Mouse (Mus musculus): Measurements from ENCODE around the gene Phykpl. TPM values are rescaled to one million over a fixed set of nuclear protein-coding genes. Genes with fewer than 3 reads are reported as not detected.
A peak's percentile ranks its signal among the peaks of the same experiment; 100 is the strongest.

The Phykpl gene
- 16.1 and 21.2 TPM in 2 replicates for total RNA-seq (2017)

- peak; percentile 77 for ATAC-seq (replicated peaks; ENCODE audit: low read depth, poor library complexity, severe bottlenecking)
Measured at GRCm38 (mm10) chr11:51584431-51585248, at the start of gene Phykpl. Gene Phykpl (plus strand): TSS chr11:51584757.

DNA sequence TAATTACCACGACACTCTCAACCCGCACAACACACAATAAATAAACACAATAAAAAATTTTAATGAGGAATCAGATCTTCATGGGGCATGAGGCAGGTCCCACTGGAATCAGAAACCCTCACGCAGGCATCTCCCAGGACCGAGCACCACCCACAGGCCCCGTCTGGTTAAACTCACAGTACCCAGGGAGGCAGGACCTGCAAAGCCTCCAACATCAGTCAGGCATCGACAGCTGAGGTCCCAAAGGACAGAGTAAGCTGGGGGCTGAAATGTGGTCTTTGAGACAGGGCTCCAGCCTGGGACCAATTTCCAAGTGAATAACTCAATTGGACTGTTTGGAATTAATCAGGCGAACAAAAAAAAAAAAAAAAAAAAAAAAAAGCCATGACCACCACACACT, 46.2 kb upstream of the Phykpl start:
- no peak for ATAC-seq (replicated peaks; ENCODE audit: low read depth, poor library complexity, severe bottlenecking)

DNA sequence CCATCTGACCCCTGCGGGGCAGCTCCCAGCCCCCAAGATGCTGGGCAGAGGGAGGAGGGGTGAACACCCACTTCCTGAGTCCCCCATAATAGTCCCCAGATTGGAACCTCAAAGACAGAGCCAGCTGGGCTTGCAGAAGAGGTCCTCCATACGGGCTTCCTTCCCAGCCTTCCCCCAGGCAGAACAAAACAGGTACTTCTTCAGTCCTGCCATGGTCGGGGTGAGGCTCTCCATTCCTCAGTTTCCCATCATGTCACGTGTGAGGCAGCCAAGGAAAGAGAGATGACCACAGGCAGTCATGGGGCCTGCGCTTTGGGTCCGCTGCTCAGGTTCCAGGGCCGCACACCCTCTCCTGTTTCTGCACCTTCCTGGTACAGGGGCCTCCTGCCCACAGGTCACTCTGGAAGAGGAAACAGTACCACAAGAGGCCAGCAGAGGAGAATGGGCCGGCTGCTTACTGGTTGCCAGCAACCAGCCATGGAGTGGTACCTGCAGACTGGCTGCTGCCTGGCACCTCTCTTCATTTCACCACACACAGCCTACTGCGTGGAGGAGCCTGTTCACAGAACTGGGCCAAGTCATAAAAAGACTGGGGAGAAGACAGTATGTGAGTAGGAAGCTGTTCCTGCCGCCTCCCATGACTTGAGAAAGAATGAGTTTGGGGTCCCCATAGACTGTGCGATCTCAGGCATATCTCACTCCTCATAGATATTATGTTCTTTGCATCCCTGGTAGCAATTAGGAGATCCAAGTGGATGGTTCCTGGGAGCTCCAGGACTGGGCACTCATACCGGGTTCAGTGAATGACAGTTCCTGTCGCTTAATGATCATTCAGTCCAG, 45.4 kb upstream of the Phykpl start:
- ATAC-seq (replicated peaks; ENCODE audit: low read depth, poor library complexity, severe bottlenecking) = peak; percentile 27

GRCm38 (mm10) chr11:51539759-51540282, 44.7 kb upstream of the Phykpl start:
- ATAC-seq (replicated peaks; ENCODE audit: low read depth, poor library complexity, severe bottlenecking) = peak; percentile 93

- no peak for ATAC-seq (replicated peaks; ENCODE audit: low read depth, poor library complexity, severe bottlenecking)
Measured at GRCm38 (mm10) chr11:51542424-51542823, 42.1 kb upstream of the Phykpl start.

DNA sequence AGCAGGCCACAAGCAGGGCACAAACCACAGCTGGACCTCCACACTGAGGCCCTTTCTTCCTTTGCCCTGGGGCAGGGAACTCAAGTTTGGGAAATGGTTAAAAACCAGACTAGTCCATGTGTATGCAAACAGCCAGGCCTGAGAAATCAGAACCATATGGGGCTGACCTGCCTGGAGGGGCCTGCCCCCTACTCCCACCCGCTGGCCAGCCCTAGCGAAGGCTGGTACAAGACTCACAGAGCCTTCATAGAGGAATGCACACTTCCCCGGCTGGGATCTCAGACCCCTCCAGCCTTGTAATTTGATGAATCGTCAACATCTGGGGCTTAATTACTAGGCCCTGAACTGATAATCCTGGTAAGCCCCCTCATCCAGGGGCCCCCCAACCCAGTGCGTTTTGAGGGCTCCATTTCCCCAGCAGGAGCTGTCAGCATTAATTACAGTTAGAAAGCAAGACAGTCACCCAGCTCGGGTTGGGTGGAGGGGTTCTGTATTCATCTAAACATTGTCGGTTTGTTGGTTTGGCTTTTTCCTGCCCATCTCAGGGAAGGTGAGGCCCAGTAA, 41.0 kb upstream of the Phykpl start:
- ATAC-seq (replicated peaks; ENCODE audit: low read depth, poor library complexity, severe bottlenecking) = no peak

DNA sequence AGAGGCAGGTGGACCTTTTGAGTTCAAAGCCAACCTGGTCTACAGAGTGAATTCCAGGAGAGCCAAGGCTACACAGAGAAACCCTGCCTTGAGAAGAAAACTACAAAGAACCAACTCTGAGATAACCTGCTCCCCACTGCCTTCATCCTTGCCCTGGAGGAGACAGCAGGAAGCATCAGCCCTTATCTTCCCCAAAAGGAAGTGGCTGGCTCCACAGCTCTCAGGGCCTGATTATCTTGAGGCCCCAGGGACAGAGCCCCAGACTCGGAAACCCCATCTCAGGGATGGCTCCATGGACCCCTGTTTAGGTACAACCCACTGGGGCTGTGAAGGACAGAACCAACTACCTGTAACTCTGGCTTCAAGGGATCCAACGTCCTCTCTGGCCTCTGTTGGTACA, 40.1 kb upstream of the Phykpl start:
- peak; percentile 76 for ATAC-seq (replicated peaks; ENCODE audit: low read depth, poor library complexity, severe bottlenecking)

- ATAC-seq (replicated peaks; ENCODE audit: low read depth, poor library complexity, severe bottlenecking) = no peak
Measured at GRCm38 (mm10) chr11:51545811-51546210, 38.7 kb upstream of the Phykpl start.

- peak; percentile 80 for ATAC-seq (replicated peaks; ENCODE audit: low read depth, poor library complexity, severe bottlenecking)
Measured at GRCm38 (mm10) chr11:51551253-51551652, 33.3 kb upstream of the Phykpl start.

GRCm38 (mm10) chr11:51552091-51552490, 32.5 kb upstream of the Phykpl start:
- ATAC-seq (replicated peaks; ENCODE audit: low read depth, poor library complexity, severe bottlenecking) = no peak

- no peak for ATAC-seq (replicated peaks; ENCODE audit: low read depth, poor library complexity, severe bottlenecking)
Measured at GRCm38 (mm10) chr11:51554590-51554989, 30.0 kb upstream of the Phykpl start.

GRCm38 (mm10) chr11:51555066-51555465, 29.5 kb upstream of the Phykpl start:
- ATAC-seq (replicated peaks; ENCODE audit: low read depth, poor library complexity, severe bottlenecking) = no peak

GRCm38 (mm10) chr11:51563276-51563675, 21.3 kb upstream of the Phykpl start:
- ATAC-seq (replicated peaks; ENCODE audit: low read depth, poor library complexity, severe bottlenecking) = no peak

DNA sequence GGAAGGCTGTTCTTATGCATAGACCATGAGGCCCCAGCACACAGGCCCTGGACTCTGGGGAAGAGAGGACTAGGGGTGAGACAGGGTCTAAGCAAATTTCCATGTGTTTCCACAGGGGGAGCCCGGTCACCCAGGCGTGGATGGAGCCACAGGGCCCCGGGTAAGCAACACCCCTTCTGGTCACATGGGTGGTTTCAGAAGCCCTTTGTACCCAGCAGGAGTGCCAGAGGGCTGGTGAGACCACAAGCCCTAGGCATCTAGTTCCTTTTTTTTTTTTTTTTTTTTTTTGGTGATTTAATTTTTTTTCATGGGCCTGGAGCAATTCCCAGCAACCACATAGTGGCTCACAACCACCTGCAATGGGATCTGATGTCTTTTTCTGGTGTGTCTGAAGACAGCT, 19.5 kb upstream of the Phykpl start:
- peak; percentile 100 for ATAC-seq (replicated peaks; ENCODE audit: low read depth, poor library complexity, severe bottlenecking)

- no peak for ATAC-seq (replicated peaks; ENCODE audit: low read depth, poor library complexity, severe bottlenecking)
Measured at GRCm38 (mm10) chr11:51565951-51566350, 18.6 kb upstream of the Phykpl start.

DNA sequence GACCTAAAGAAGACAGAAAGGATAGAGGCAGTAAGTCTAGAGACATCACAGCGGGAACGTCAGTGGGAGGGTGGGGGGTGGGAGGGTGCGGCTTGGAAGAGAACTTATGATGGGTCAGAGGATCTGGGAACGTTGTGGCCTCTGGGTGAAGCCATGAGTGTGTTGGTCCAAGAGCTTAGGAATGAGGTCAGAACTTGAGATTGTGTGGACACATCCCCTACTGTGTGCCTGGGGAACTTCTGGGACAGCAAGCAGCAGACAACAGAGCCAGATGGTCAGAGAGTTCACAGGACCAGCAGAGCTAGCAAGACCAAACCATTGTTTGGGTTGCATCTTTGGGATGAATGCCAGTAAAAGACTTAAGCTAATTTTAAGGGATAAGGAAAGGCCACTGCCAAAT, 15.8 kb upstream of the Phykpl start:
- no peak for ATAC-seq (replicated peaks; ENCODE audit: low read depth, poor library complexity, severe bottlenecking)

DNA sequence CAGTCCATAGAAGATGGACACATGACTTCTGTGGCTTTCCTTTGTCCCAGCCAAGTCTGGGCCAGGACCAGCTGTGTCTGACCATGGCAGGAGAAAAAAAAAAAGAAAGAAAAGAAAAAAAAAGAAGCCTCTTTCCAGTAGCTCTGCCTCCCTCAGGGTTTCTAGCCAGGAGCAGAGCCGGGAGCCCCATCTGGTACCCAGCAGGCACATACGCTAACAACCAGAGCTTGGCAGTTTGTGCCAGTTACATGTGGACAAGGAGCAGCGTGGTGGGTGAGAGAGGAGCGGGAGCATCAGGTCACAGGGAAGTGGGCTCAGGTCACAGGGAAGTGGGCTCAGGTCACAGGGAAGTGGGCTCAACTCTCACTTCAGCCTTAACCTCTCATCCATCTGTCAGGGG, 8.1 kb upstream of the Phykpl start:
- ATAC-seq (replicated peaks; ENCODE audit: low read depth, poor library complexity, severe bottlenecking) = no peak

DNA sequence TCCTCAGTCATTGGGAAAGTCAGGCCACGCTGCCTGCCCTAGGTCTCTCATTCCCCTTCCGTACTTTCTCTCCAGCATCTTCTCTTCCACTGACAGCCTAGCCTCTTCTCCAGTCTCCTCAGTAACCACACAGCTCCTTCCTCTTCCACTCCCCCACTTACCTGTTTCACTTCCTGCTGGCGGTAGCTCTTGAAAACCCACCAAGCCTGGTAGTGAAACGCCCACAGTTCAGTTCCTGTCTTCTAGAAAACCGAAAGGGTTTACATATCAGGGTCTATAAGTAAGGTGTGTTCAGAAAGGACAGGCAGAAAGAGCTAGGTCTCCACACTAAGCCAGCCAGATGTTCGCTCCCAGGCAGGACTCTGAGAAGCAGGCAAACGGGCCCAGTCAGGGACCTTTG, 7.0 kb upstream of the Phykpl start:
- ATAC-seq (replicated peaks; ENCODE audit: low read depth, poor library complexity, severe bottlenecking) = peak; percentile 64

DNA sequence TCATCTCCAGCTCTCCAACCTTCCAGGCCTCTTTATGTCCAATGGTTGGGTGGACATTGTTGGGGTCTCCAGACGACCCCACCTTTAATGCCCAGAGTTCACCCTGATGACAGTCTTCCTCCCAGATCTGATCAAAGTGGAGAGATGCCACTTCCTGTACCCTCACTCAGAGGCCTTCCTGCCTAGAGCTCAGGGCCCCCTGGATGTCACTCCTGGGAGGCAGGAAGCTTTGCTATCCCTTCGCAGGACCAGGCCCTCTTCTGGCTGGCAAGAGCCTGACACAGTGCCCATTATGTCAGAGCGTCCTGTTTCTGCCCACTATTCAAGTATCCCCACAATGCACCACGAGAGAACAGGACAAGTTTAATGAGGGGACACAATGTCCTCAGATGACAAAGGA, 5.5 kb upstream of the Phykpl start:
- no peak for ATAC-seq (replicated peaks; ENCODE audit: low read depth, poor library complexity, severe bottlenecking)

DNA sequence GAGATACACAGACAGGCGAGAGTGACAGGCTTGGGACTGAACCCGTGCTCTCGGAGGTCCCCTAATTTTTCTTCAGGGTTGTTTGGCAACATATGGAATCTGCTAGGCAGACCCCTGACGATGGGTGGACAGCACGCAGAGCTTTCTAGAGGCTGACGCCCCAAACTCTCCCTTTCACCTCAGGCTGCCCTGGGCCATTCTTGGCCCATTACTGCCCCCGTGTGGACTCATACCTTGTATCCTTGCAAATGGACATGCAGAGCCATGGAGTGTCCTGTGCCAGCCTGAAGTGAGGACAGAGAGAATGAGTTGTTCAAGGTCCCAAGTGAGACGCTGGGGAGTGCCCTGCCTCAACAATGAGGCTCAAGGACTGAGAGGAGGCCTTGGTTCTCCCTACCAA, 1.8 kb upstream of the Phykpl start:
- peak; percentile 37 for ATAC-seq (replicated peaks; ENCODE audit: low read depth, poor library complexity, severe bottlenecking)

DNA sequence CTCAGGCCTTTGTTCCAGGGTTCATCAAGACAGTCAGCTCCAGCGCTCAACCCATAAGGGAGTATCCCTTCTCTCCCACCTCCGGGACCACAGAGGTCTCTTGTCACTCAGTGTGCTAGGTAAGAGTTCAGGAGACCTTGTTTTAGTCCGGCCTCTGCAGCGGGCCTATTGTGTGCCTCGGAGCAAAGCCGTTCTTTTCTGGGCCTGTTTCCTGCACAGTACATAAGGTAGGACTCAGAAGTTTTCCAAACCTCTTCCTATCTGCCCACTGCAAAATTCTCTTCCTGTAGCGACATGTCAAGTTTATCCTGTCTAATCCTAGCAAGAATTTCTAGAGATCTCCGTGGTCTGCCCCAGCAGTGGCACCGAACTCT, 513 bp upstream of the Phykpl start:
- ATAC-seq (replicated peaks; ENCODE audit: low read depth, poor library complexity, severe bottlenecking) = peak; percentile 2

Measured in common myeloid progenitor, adult 5-6 weeks (primary cell).